ENCODE assay signal across 13 mouse cellular contexts in the genomic region with DNA sequence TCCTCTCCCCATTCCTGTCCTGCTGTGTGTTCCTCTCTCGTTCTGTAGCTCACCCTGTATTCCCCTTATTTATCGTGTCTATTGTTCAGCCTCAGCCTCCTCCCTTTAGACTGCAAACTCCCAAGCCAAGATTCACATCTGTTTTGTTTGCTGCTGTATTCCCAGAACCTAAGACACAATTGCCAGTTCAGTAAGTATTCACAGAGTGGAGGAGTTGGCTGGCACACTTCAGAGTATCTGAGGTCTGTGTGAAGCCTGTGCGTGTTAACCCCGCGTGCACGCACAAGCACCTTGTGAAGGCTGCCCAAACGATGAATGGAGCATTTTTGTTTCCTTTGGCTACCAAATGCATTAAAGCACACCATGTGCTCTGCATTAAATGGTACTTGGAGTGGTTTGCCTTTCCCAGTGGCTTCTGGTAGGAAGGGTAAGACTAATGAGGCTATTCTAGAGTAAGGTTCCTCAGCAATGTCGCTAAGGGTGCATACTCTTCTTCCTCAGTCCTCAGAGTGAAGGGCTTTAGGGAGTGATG. TPM values are rescaled to one million over a fixed set of nuclear protein-coding genes. Genes with fewer than 3 reads are reported as not detected.
A peak's percentile ranks its signal among the peaks of the same experiment; 100 is the strongest.
DNase-seq lines count a peak whose midpoint lies in the region; ATAC-seq and TF ChIP-seq lines count a peak whose summit lies in the region.
"Had no signal": no experiment of that assay in that cellular context is flagged by ENCODE, and none has a peak within 500 bp of the region (broad histone marks: within the 10 kb centered on the region; RNA-seq: fewer than 3 reads in every experiment).

No protein-coding gene starts in this region.

- no peak overlapping the region for H3K4me3 ChIP-seq in kidney, embryonic 14.5 days (ENCODE audit: low read length)
- no peak overlapping the region for H3K4me3 ChIP-seq in embryonic facial prominence, embryonic 10.5 days
- H3K4me3 ChIP-seq in forebrain, embryonic 14.5 days (ENCODE audit: low read depth, low read length), result no peak overlapping the region
- H3K4me3 ChIP-seq in limb, embryonic 13.5 days, result no peak overlapping the region
- H3K4me3 ChIP-seq in thymus, adult 2 months (ENCODE audit: control insufficient read depth, insufficient read depth, low read length), result no peak overlapping the region
- H3K4me3 ChIP-seq in left cerebral cortex, adult 2 months, result no peak overlapping the region

- no peak overlapping the region for H3K9ac ChIP-seq in kidney, embryonic 14.5 days (ENCODE audit: low read depth, low read length)
- H3K9ac ChIP-seq in forebrain, embryonic 14.5 days (ENCODE audit: low read length), result no peak overlapping the region
- no peak overlapping the region for H3K9ac ChIP-seq in limb, embryonic 13.5 days

- ATAC-seq in kidney, embryonic 14.5 days (ENCODE audit: low FRiP score, low TSS enrichment), result no peak
- ATAC-seq in forebrain, embryonic 14.5 days, result 0 out of 2 replicates have a peak, but pooled peaks have one; percentile 15
- ATAC-seq in limb, embryonic 13.5 days (ENCODE audit: low FRiP score, low read depth), result no peak
- ATAC-seq: CD4-positive, CD25-positive, alpha-beta regulatory T cell, adult 4 months had no signal

- no peak overlapping the region for H3K4me2 ChIP-seq in kidney, embryonic 14.5 days (replicated peaks; ENCODE audit: low read depth, low read length)
- no peak overlapping the region for H3K4me2 ChIP-seq in forebrain, embryonic 14.5 days (ENCODE audit: low read length)
- H3K4me2 ChIP-seq in limb, embryonic 13.5 days (replicated peaks), result no peak overlapping the region

- no peak for TF ChIP-seq CTCF in thymus, adult 2 months (IDR thresholded peaks at IDR 0.05; ENCODE audit: borderline replicate concordance, control insufficient read depth, extremely low read depth, insufficient read depth, low read length, poor library complexity)
- TF ChIP-seq CTCF in left cerebral cortex, adult 2 months (IDR thresholded peaks at IDR 0.05), result no peak

- intact Hi-C loops in left cerebral cortex, adult 2 months (cut with DNase I), result no loop called here
- intact Hi-C loops in gastrocnemius, postnatal 14 days (cut with DNase I; ENCODE audit: low total_unique reads), result no loop called here

- H3K27me3 ChIP-seq in kidney, embryonic 14.5 days (ENCODE audit: control insufficient read depth, insufficient read depth, low read length), result no peaks in the 10 kb centered on the region
- H3K27me3 ChIP-seq in embryonic facial prominence, embryonic 10.5 days (replicated peaks; ENCODE audit: low read depth, poor library complexity, severe bottlenecking), result peaks cover 9% of the 10 kb centered on the region
- 0 out of 2 replicates have a peak, but pooled peaks cover 9% of the 10 kb centered on the region for H3K27me3 ChIP-seq in forebrain, embryonic 14.5 days (replicated peaks; ENCODE audit: control insufficient read depth, insufficient read depth, low read length)
- H3K27me3 ChIP-seq in limb, embryonic 13.5 days, result peaks cover 4% of the 10 kb centered on the region; the same call in 1 of the 2 replicates
- H3K27me3 ChIP-seq in thymus, adult 2 months (ENCODE audit: control insufficient read depth, insufficient read depth, low read length), result no peaks in the 10 kb centered on the region

- peaks cover 6% of the 10 kb centered on the region; the same call in 1 of the 2 replicates for H3K4me1 ChIP-seq in kidney, embryonic 14.5 days (ENCODE audit: control insufficient read depth, insufficient read depth, low read length)
- H3K4me1 ChIP-seq in embryonic facial prominence, embryonic 10.5 days, result peaks cover 60% of the 10 kb centered on the region
- peaks cover 20% of the 10 kb centered on the region for H3K4me1 ChIP-seq in forebrain, embryonic 14.5 days (ENCODE audit: control insufficient read depth, insufficient read depth, low read length)
- peaks cover 29% of the 10 kb centered on the region for H3K4me1 ChIP-seq in limb, embryonic 13.5 days
- peaks cover 20% of the 10 kb centered on the region for H3K4me1 ChIP-seq in thymus, adult 2 months (replicated peaks; ENCODE audit: control insufficient read depth, insufficient read depth, low read length)

- peak overlapping the region; percentile 20; the same call in 1 of the 2 replicates for H3K27ac ChIP-seq in kidney, embryonic 14.5 days (ENCODE audit: low read depth, low read length)
- peak overlapping the region; percentile 48; the same call in 1 of the 2 replicates for H3K27ac ChIP-seq in embryonic facial prominence, embryonic 10.5 days (replicated peaks)
- 0 out of 2 replicates have a peak overlapping the region, but pooled peaks have one; percentile 27 for H3K27ac ChIP-seq in forebrain, embryonic 14.5 days (ENCODE audit: low read depth, low read length)
- peak overlapping the region; percentile 44; the same call in 1 of the 2 replicates for H3K27ac ChIP-seq in limb, embryonic 13.5 days
- H3K27ac ChIP-seq in thymus, adult 2 months (ENCODE audit: control insufficient read depth, insufficient read depth, low read length), result no peak overlapping the region
- H3K27ac ChIP-seq in left cerebral cortex, adult 2 months, result no peak overlapping the region

- no peak for DNase-seq in kidney, adult 11 months
- no peak for DNase-seq in embryonic facial prominence, embryonic 10.5 days (ENCODE audit: low spot score)
- DNase-seq in forebrain, embryonic 14.5 days (ENCODE audit: low spot score), result peak; percentile 26
- DNase-seq in thymus, adult 2 months, result no peak
- no peak for DNase-seq in left cerebral cortex, adult 2 months (ENCODE audit: extremely low spot score in 1 of 2, low spot score in 2 of 2)
- DNase-seq in gastrocnemius, postnatal 14 days, result no peak
- DNase-seq: adrenal gland, adult 2 months; lung, adult 18-20 months; right cerebral cortex, postnatal 14 days had no signal

- no peaks in the 10 kb centered on the region for H3K9me3 ChIP-seq in kidney, embryonic 14.5 days (ENCODE audit: control insufficient read depth, low read length)
- no peaks in the 10 kb centered on the region for H3K9me3 ChIP-seq in embryonic facial prominence, embryonic 10.5 days
- H3K9me3 ChIP-seq in forebrain, embryonic 14.5 days (replicated peaks; ENCODE audit: control insufficient read depth, low read length), result no peaks in the 10 kb centered on the region
- no peaks in the 10 kb centered on the region for H3K9me3 ChIP-seq in limb, embryonic 13.5 days

- no peak for TF ChIP-seq POLR2A in thymus, adult 2 months (IDR thresholded peaks at IDR 0.05; ENCODE audit: control insufficient read depth, extremely low read depth, insufficient read depth, low read length, poor library complexity)

- no peaks in the 10 kb centered on the region for H3K36me3 ChIP-seq in kidney, embryonic 14.5 days (ENCODE audit: control insufficient read depth, insufficient read depth, low read length)
- no peaks in the 10 kb centered on the region for H3K36me3 ChIP-seq in embryonic facial prominence, embryonic 10.5 days (replicated peaks)
- H3K36me3 ChIP-seq in forebrain, embryonic 14.5 days (ENCODE audit: control insufficient read depth, insufficient read depth, low read length), result no peaks in the 10 kb centered on the region
- no peaks in the 10 kb centered on the region for H3K36me3 ChIP-seq in limb, embryonic 13.5 days
- H3K36me3 ChIP-seq in thymus, adult 2 months (ENCODE audit: control insufficient read depth, insufficient read depth, low read length), result no peaks in the 10 kb centered on the region

- WGBS in kidney, embryonic 14.5 days, result 68% methylated on average over 8 of the region's 8 CpGs
- 56% methylated on average over 8 of the region's 8 CpGs for WGBS in embryonic facial prominence, embryonic 10.5 days
- WGBS in forebrain, embryonic 14.5 days, result 28% methylated on average over 8 of the region's 8 CpGs
- 33% methylated on average over 8 of the region's 8 CpGs for WGBS in limb, embryonic 13.5 days
- 69% methylated on average over 8 of the region's 8 CpGs for WGBS in thymus, adult 2 months

RNA-seq across cellular contexts. Expression of a gene that starts 7.4 kb away (rescaled TPM):
- 3.4 and 8.9 TPM in 2 replicates for polyA plus RNA-seq in kidney, embryonic 14.5 days (2014; fragmentation: Nextera tagmentation; extraction: Ambion mirVana)
- 0.67 and 1.4 TPM in 2 replicates for polyA plus RNA-seq in embryonic facial prominence, embryonic 10.5 days (2016; fragmentation: Nextera tagmentation; extraction: Ambion mirVana)
- 0.09 TPM in 2 replicates for polyA plus RNA-seq in forebrain, embryonic 14.5 days (2014; fragmentation: Nextera tagmentation; extraction: Ambion mirVana)
- polyA plus RNA-seq in limb, embryonic 13.5 days (2015; fragmentation: Nextera tagmentation; extraction: Ambion mirVana), result 2.8 and 3.1 TPM in 2 replicates
- polyA plus RNA-seq in thymus, adult 2 months (2012; rRNA removed), result 0.31 and 1.2 TPM in 2 replicates
- total RNA-seq in left cerebral cortex, adult 2 months (2021), result not detected
- 10 to 100 TPM; 18.1 to 26.3 TPM for total RNA-seq in gastrocnemius, postnatal 14 days (2021)
- total RNA-seq: adrenal gland, adult 2 months; hematopoietic stem cell, adult 5-6 weeks had no signal
- polyA plus RNA-seq: adrenal gland, adult 2 months had no signal

Comparison
In these comparisons a context has a peak if more than half of its experiments do, and no peak if none do; other contexts are left out.
1. H3K27ac ChIP-seq: peak in kidney, embryonic 14.5 days (single experiment), embryonic facial prominence, embryonic 10.5 days (single experiment), forebrain, embryonic 14.5 days (single experiment) and limb, embryonic 13.5 days (single experiment); none in thymus, adult 2 months (single experiment) and left cerebral cortex, adult 2 months (single experiment).